Mouse (Mus musculus) midbrain, embryonic 14.5 days (tissue): ENCODE measurements around the gene Spata31d1b. TPM values are rescaled to one million over a fixed set of nuclear protein-coding genes. Genes with fewer than 3 reads are reported as not detected.
"Not testable (repeated sequence)": the region's sequence is repeated elsewhere in the genome, so short reads cannot be mapped to it uniquely, and the experiment has no call there.

Experiments used
- ATAC-seq: fragments of 200-750 bp; cut with Nextera tagmentation; 2 replicates; pipeline ENCODE4 v1.8.0; 2017; ENCODE audit warnings: moderate number of reproducible peaks, moderate library complexity; ENCODE audit not compliant: low FRiP score, low TSS enrichment
- DNase-seq: peaks from one replicate; pipeline ENCODE4 v3.0.0-alpha.2; 2015
- H3K27ac ChIP-seq: fragments of 300-500 bp; sonication (generic); replicated peaks from 2 replicates; pipeline ENCODE4 v1.5.1; 2014; ENCODE audit warnings: mild to moderate bottlenecking, low read depth, low read length, moderate library complexity
- H3K27me3 ChIP-seq: fragments of 300-500 bp; sonication (generic); 2 replicates; pipeline ENCODE4 v1.6.1; 2014; ENCODE audit warnings: low read length, control low read depth, mixed read lengths; ENCODE audit not compliant: control insufficient read depth, insufficient read depth
- H3K36me3 ChIP-seq: fragments of 300-500 bp; sonication (generic); 2 replicates; pipeline ENCODE4 v1.6.1; 2014; ENCODE audit warnings: low read length, control low read depth; ENCODE audit not compliant: control insufficient read depth, insufficient read depth
- H3K4me1 ChIP-seq: fragments of 300-500 bp; sonication (generic); 2 replicates; pipeline ENCODE4 v1.6.1; 2014; ENCODE audit warnings: mild to moderate bottlenecking, antibody characterized with exemption, low read length, control low read depth; ENCODE audit not compliant: control insufficient read depth, insufficient read depth
- H3K4me2 ChIP-seq: fragments of 300-500 bp; sonication (generic); 2 replicates; pipeline ENCODE4 v1.6.1; 2014; ENCODE audit warnings: mild to moderate bottlenecking, low read length, moderate library complexity
- H3K4me3 ChIP-seq: fragments of 300-500 bp; sonication (generic); replicated peaks from 2 replicates; pipeline ENCODE4 v1.5.1; 2014; ENCODE audit warnings: low read depth, low read length
- H3K9ac ChIP-seq: fragments of 300-500 bp; sonication (generic); replicated peaks from 2 replicates; pipeline ENCODE4 v1.6.1; 2014; ENCODE audit warnings: mild to moderate bottlenecking, low read length, moderate library complexity
- H3K9me3 ChIP-seq: fragments of 300-500 bp; sonication (generic); 2 replicates; pipeline ENCODE4 v1.6.1; 2016; ENCODE audit warnings: low read length, control low read depth, mixed read lengths; ENCODE audit not compliant: control insufficient read depth
- WGBS: fragments of 180-500 bp; shearing (Covaris S2); extraction: QIAGEN DNeasy Blood & Tissue Kit; methylation state at CpG from one replicate; pipeline ENCODE4 v1.1.7; 2014; 5-methylcytosine and 5-hydroxymethylcytosine counted together
- polyA plus RNA-seq: library from polyadenylated mRNA; unstranded; fragments of >200 nt; fragmentation: Nextera tagmentation; extraction: Ambion mirVana; gene quantifications from 2 replicates; pipeline ENCODE4 v1.2.1, GENCODE M21; 2014

Spata31d1b gene
- polyA plus RNA-seq, 1 experiment from 2014 or later, result not detected

- H3K4me2 ChIP-seq, result no peak overlapping the region
- no peak overlapping the region for H3K27ac ChIP-seq
- H3K9ac ChIP-seq, result no peak overlapping the region
- no peaks in the 10 kb centered on the region for H3K27me3 ChIP-seq
- H3K36me3 ChIP-seq, result no peaks in the 10 kb centered on the region
- H3K9me3 ChIP-seq, result no peaks in the 10 kb centered on the region
- ATAC-seq (no peak), DNase-seq (no peak)
- H3K4me1 ChIP-seq, result no peaks in the 10 kb centered on the region
- WGBS, result 86% methylated on average over 12 of the region's 12 CpGs
- H3K4me3 ChIP-seq, result no peak overlapping the region
These were observed 8.6 kb upstream of the Spata31d1b start for GRCm38 (mm10) chr13:59703514-59703913.

- Histone ChIP-seq H3K4me3 (no peak overlapping the region), H3K4me1 (no peaks in the 10 kb centered on the region), H3K9me3 (no peaks in the 10 kb centered on the region), H3K4me2 (no peak overlapping the region), H3K9ac (no peak overlapping the region), H3K27ac (no peak overlapping the region), H3K36me3 (no peaks in the 10 kb centered on the region), H3K27me3 (no peaks in the 10 kb centered on the region)
- ATAC-seq, result no peak
- DNase-seq, result peak; percentile 57
- 57% methylated on average over 12 of the region's 12 CpGs for WGBS
These were observed 7.5 kb upstream of the Spata31d1b start for GRCm38 (mm10) chr13:59704562-59704961.

- Histone ChIP-seq H3K36me3 (no peaks in the 10 kb centered on the region), H3K27me3 (no peaks in the 10 kb centered on the region), H3K27ac (no peak within 1 kb of the TSS), H3K4me2 (no peak within 1 kb of the TSS), H3K4me3 (no peak within 1 kb of the TSS), H3K4me1 (no peaks in the 10 kb centered on the region), H3K9ac (no peak within 1 kb of the TSS), H3K9me3 (no peaks in the 10 kb centered on the region)
- ATAC-seq (no peak), DNase-seq (no peak)
- 91% methylated on average over 15 of the region's 15 CpGs for WGBS
These were observed 1.9 kb upstream of the Spata31d1b start, which contains the start of gene Spata31d1a for GRCm38 (mm10) chr13:59710230-59710629. TSS of gene Spata31d1a (minus strand) at chr13:59710330.

- Histone ChIP-seq H3K4me1 (no peaks in the 10 kb centered on the region), H3K4me2 (no peak overlapping the region), H3K4me3 (no peak overlapping the region), H3K27ac (no peak overlapping the region), H3K9me3 (no peaks in the 10 kb centered on the region), H3K36me3 (no peaks in the 10 kb centered on the region), H3K9ac (no peak overlapping the region), H3K27me3 (no peaks in the 10 kb centered on the region)
- 49% methylated on average over 3 of the region's 3 CpGs for WGBS
- no peak for ATAC-seq
- no peak for DNase-seq
These were observed 1.6 kb downstream of the Spata31d1b start for GRCm38 (mm10) chr13:59713710-59714109.

GRCm38 (mm10) chr13:59718857-59719440 is 6.9 kb downstream of the Spata31d1b start:
- not testable (repeated sequence) for H3K27me3 ChIP-seq, H3K9me3 ChIP-seq, H3K4me3 ChIP-seq, H3K4me2 ChIP-seq, H3K4me1 ChIP-seq, H3K27ac ChIP-seq, H3K36me3 ChIP-seq, H3K9ac ChIP-seq, ATAC-seq
- peak; percentile 8 for DNase-seq
- 49% methylated on average over 6 of the region's 6 CpGs for WGBS

GRCm38 (mm10) chr13:59719475-59719874 is 7.4 kb downstream of the Spata31d1b start:
- ATAC-seq (no peak), DNase-seq (no peak)
- Histone ChIP-seq H3K4me3 (no peak overlapping the region), H3K36me3 (no peaks in the 10 kb centered on the region), H3K9me3 (no peaks in the 10 kb centered on the region), H3K27ac (no peak overlapping the region), H3K4me2 (no peak overlapping the region), H3K27me3 (no peaks in the 10 kb centered on the region), H3K9ac (no peak overlapping the region), H3K4me1 (no peaks in the 10 kb centered on the region)
- 100% methylated on average over 1 of the region's 1 CpGs for WGBS

GRCm38 (mm10) chr13:59722089-59722488 is 10.0 kb downstream of the Spata31d1b start:
- DNase-seq, H3K4me2 ChIP-seq, H3K4me3 ChIP-seq, H3K9me3 ChIP-seq, H3K27me3 ChIP-seq, H3K4me1 ChIP-seq, H3K27ac ChIP-seq, ATAC-seq, H3K36me3 ChIP-seq, H3K9ac ChIP-seq: not testable (repeated sequence)
- 79% methylated on average over 1 of the region's 1 CpGs for WGBS

GRCm38 (mm10) chr13:59726139-59726867 is 14.2 kb downstream of the Spata31d1b start:
- Histone ChIP-seq H3K36me3 (no peaks in the 10 kb centered on the region), H3K4me1 (no peaks in the 10 kb centered on the region), H3K27ac (no peak overlapping the region), H3K9me3 (no peaks in the 10 kb centered on the region), H3K4me2 (peak overlapping the region; percentile 41), H3K9ac (no peak overlapping the region), H3K27me3 (no peaks in the 10 kb centered on the region), H3K4me3 (no peak overlapping the region; the same call in 1 of the 2 replicates)
- WGBS, result 34% methylated on average over 29 of the region's 29 CpGs
- DNase-seq (no peak), ATAC-seq (no peak)
